Mouse (Mus musculus) embryonic facial prominence, embryonic 13.5 days (tissue): Measurements from ENCODE around the gene Kras. TPM values are rescaled to one million over a fixed set of nuclear protein-coding genes. Genes with fewer than 3 reads are reported as not detected.
A peak's percentile ranks its signal among the peaks of the same experiment; 100 is the strongest.

ENCODE experiments used
- ATAC-seq: fragments of 200-750 bp; cut with Nextera tagmentation; 2 replicates; pipeline ENCODE4 v1.8.0; 2017; ENCODE audit warnings: low read depth; ENCODE audit not compliant: insufficient number of reproducible peaks, insufficient read depth, low FRiP score, low TSS enrichment
- H3K27ac ChIP-seq: fragments of 300-500 bp; sonication (generic); 2 replicates; pipeline ENCODE4 v1.5.1; 2015; ENCODE audit warnings: moderate library complexity, mild to moderate bottlenecking, inconsistent platforms
- H3K27me3 ChIP-seq: fragments of 300-500 bp; sonication (generic); 2 replicates; pipeline ENCODE4 v1.6.1; 2015; ENCODE audit warnings: mild to moderate bottlenecking, inconsistent platforms
- H3K36me3 ChIP-seq: fragments of 300-500 bp; sonication (generic); 2 replicates; pipeline ENCODE4 v1.6.1; 2015; ENCODE audit warnings: mild to moderate bottlenecking, inconsistent platforms
- H3K4me1 ChIP-seq: fragments of 300-500 bp; sonication (generic); 2 replicates; pipeline ENCODE4 v1.6.1; 2015; ENCODE audit warnings: inconsistent platforms
- H3K4me2 ChIP-seq: fragments of 300-500 bp; sonication (generic); 2 replicates; pipeline ENCODE4 v1.6.1; 2015; ENCODE audit warnings: moderate library complexity, mild to moderate bottlenecking, inconsistent platforms
- H3K4me3 ChIP-seq: fragments of 300-500 bp; sonication (generic); 2 replicates; pipeline ENCODE4 v1.5.1; 2015; ENCODE audit warnings: mild to moderate bottlenecking, inconsistent platforms
- H3K9ac ChIP-seq: fragments of 300-500 bp; sonication (generic); 2 replicates; pipeline ENCODE4 v1.6.1; 2015; ENCODE audit warnings: mild to moderate bottlenecking, inconsistent platforms
- H3K9me3 ChIP-seq: fragments of 300-500 bp; sonication (generic); 2 replicates; pipeline ENCODE4 v1.6.1; 2016; ENCODE audit warnings: inconsistent platforms
- WGBS: fragments of 180-500 bp; shearing (Covaris S2); methylation state at CpG from one replicate; pipeline ENCODE4 v1.1.7; 2015; ENCODE audit warnings: mixed read lengths; 5-methylcytosine and 5-hydroxymethylcytosine counted together
- polyA plus RNA-seq: library from polyadenylated mRNA; unstranded; fragments of >200 nt; fragmentation: Nextera tagmentation; extraction: Ambion mirVana; gene quantifications from 2 replicates; pipeline ENCODE4 v1.2.1, GENCODE M21; 2015

The Kras gene
- polyA plus RNA-seq, 1 experiment from 2014 or later, result 70.6 TPM

- WGBS, result 38% methylated on average over 8 of the region's 8 CpGs
- no peak for ATAC-seq
Observed at GRCm38 (mm10) chr6:145210056-145210680, 39.9 kb downstream of the Kras start.

GRCm38 (mm10) chr6:145205142-145205541 lies 44.9 kb downstream of the Kras start:
- H3K9ac ChIP-seq, result no peak overlapping the region
- H3K4me2 ChIP-seq, result no peak overlapping the region
- no peak for ATAC-seq
- H3K27me3 ChIP-seq, result no peaks in the 10 kb centered on the region
- H3K27ac ChIP-seq, result no peak overlapping the region; the same call in 1 of the 2 replicates
- H3K36me3 ChIP-seq, result no peaks in the 10 kb centered on the region
- H3K9me3 ChIP-seq, result no peaks in the 10 kb centered on the region
- H3K4me1 ChIP-seq, result peaks cover 2% of the 10 kb centered on the region; the same call in 1 of the 2 replicates
- WGBS, result 71% methylated on average over 10 of the region's 10 CpGs
- no peak overlapping the region for H3K4me3 ChIP-seq

More at GRCm38 (mm10) chr6:145210056-145210680, 39.9 kb downstream of the Kras start:
- no peak overlapping the region; the same call in 1 of the 2 replicates for H3K27ac ChIP-seq
- H3K4me3 ChIP-seq, result peak overlapping the region; percentile 72
- peak overlapping the region; percentile 73 for H3K4me2 ChIP-seq
- 0 out of 2 replicates have a peak, but pooled peaks cover 3% of the 10 kb centered on the region for H3K36me3 ChIP-seq
- H3K27me3 ChIP-seq, result no peaks in the 10 kb centered on the region
- peaks cover 14% of the 10 kb centered on the region for H3K4me1 ChIP-seq
- H3K9me3 ChIP-seq, result no peaks in the 10 kb centered on the region
- peak overlapping the region; percentile 52 for H3K9ac ChIP-seq

GRCm38 (mm10) chr6:145204440-145204839 lies 45.6 kb downstream of the Kras start:
- Histone ChIP-seq H3K9me3 (no peaks in the 10 kb centered on the region), H3K9ac (no peak overlapping the region), H3K27ac (no peak overlapping the region), H3K27me3 (no peaks in the 10 kb centered on the region), H3K36me3 (no peaks in the 10 kb centered on the region), H3K4me2 (no peak overlapping the region), H3K4me1 (no peaks in the 10 kb centered on the region), H3K4me3 (no peak overlapping the region)
- WGBS, result 84% methylated on average over 6 of the region's 6 CpGs
- no peak for ATAC-seq

- no peak overlapping the region for H3K4me2 ChIP-seq
- H3K4me1 ChIP-seq, result no peaks in the 10 kb centered on the region
- no peak overlapping the region for H3K27ac ChIP-seq
- ATAC-seq, result no peak
- H3K36me3 ChIP-seq, result no peaks in the 10 kb centered on the region
- H3K9me3 ChIP-seq, result no peaks in the 10 kb centered on the region
- WGBS, result 80% methylated on average over 13 of the region's 13 CpGs
- no peak overlapping the region for H3K4me3 ChIP-seq
- H3K27me3 ChIP-seq, result no peaks in the 10 kb centered on the region
- no peak overlapping the region for H3K9ac ChIP-seq
Observed at GRCm38 (mm10) chr6:145202432-145203125, 47.5 kb downstream of the Kras start.

GRCm38 (mm10) chr6:145197949-145198686 lies 51.9 kb downstream of the Kras start:
- Histone ChIP-seq H3K27ac (no peak overlapping the region), H3K36me3 (no peaks in the 10 kb centered on the region), H3K9me3 (no peaks in the 10 kb centered on the region), H3K27me3 (no peaks in the 10 kb centered on the region), H3K4me3 (no peak overlapping the region), H3K4me2 (no peak overlapping the region), H3K9ac (no peak overlapping the region), H3K4me1 (no peaks in the 10 kb centered on the region)
- WGBS, result 94% methylated on average over 8 of the region's 8 CpGs
- ATAC-seq, result no peak

GRCm38 (mm10) chr6:145193446-145193845 lies 56.6 kb downstream of the Kras start:
- no peak for ATAC-seq
- Histone ChIP-seq H3K4me2 (no peak overlapping the region), H3K4me1 (peaks cover 2% of the 10 kb centered on the region; the same call in 1 of the 2 replicates), H3K27me3 (no peaks in the 10 kb centered on the region), H3K9ac (no peak overlapping the region), H3K36me3 (no peaks in the 10 kb centered on the region), H3K4me3 (no peak overlapping the region), H3K9me3 (no peaks in the 10 kb centered on the region), H3K27ac (no peak overlapping the region)
- 77% methylated on average over 11 of the region's 11 CpGs for WGBS

- Histone ChIP-seq H3K36me3 (no peaks in the 10 kb centered on the region), H3K9me3 (no peaks in the 10 kb centered on the region), H3K4me3 (no peak overlapping the region), H3K4me1 (peaks cover 5% of the 10 kb centered on the region; the same call in 1 of the 2 replicates), H3K9ac (no peak overlapping the region), H3K4me2 (no peak overlapping the region), H3K27me3 (no peaks in the 10 kb centered on the region), H3K27ac (no peak overlapping the region)
- 86% methylated on average over 3 of the region's 3 CpGs for WGBS
- no peak for ATAC-seq
Observed at GRCm38 (mm10) chr6:145193038-145193437, 57.0 kb downstream of the Kras start.

GRCm38 (mm10) chr6:145187093-145188088 lies 62.6 kb downstream of the Kras start:
- no peaks in the 10 kb centered on the region for H3K27me3 ChIP-seq
- H3K9ac ChIP-seq, result no peak overlapping the region; the same call in 1 of the 2 replicates
- peak overlapping the region; percentile 52 for H3K4me2 ChIP-seq
- no peaks in the 10 kb centered on the region for H3K9me3 ChIP-seq
- ATAC-seq, result no peak
- H3K27ac ChIP-seq, result no peak overlapping the region
- 67% methylated on average over 27 of the region's 27 CpGs for WGBS
- H3K4me1 ChIP-seq, result peaks cover 8% of the 10 kb centered on the region
- H3K36me3 ChIP-seq, result no peaks in the 10 kb centered on the region
- peak overlapping the region; percentile 32 for H3K4me3 ChIP-seq

GRCm38 (mm10) chr6:145186096-145186495 lies 63.9 kb downstream of the Kras start:
- H3K4me3 ChIP-seq, result no peak overlapping the region
- H3K4me2 ChIP-seq, result no peak overlapping the region
- no peaks in the 10 kb centered on the region for H3K27me3 ChIP-seq
- H3K9me3 ChIP-seq, result no peaks in the 10 kb centered on the region
- peaks cover 8% of the 10 kb centered on the region for H3K4me1 ChIP-seq
- no peak overlapping the region for H3K9ac ChIP-seq
- H3K36me3 ChIP-seq, result no peaks in the 10 kb centered on the region
- no peak overlapping the region for H3K27ac ChIP-seq
- ATAC-seq, result no peak
- WGBS, result 87% methylated on average over 1 of the region's 1 CpGs

- Histone ChIP-seq H3K27me3 (no peaks in the 10 kb centered on the region), H3K27ac (no peak overlapping the region), H3K4me3 (no peak overlapping the region), H3K9me3 (no peaks in the 10 kb centered on the region), H3K36me3 (no peaks in the 10 kb centered on the region), H3K9ac (no peak overlapping the region), H3K4me2 (no peak overlapping the region), H3K4me1 (no peaks in the 10 kb centered on the region)
- no peak for ATAC-seq
- WGBS, result 79% methylated on average over 8 of the region's 8 CpGs
Observed at GRCm38 (mm10) chr6:145182044-145182443, 68.0 kb downstream of the Kras start.

- no peak overlapping the region for H3K4me3 ChIP-seq
- no peak overlapping the region for H3K27ac ChIP-seq
- H3K9me3 ChIP-seq, result no peaks in the 10 kb centered on the region
- H3K36me3 ChIP-seq, result no peaks in the 10 kb centered on the region
- peaks cover 16% of the 10 kb centered on the region for H3K27me3 ChIP-seq
- H3K4me2 ChIP-seq, result no peak overlapping the region
- H3K4me1 ChIP-seq, result peaks cover 14% of the 10 kb centered on the region
- H3K9ac ChIP-seq, result no peak overlapping the region
- WGBS, result 27% methylated on average over 6 of the region's 6 CpGs
- no peak for ATAC-seq
Observed at GRCm38 (mm10) chr6:145179665-145180064, 70.4 kb downstream of the Kras start.
